Mouse (Mus musculus) ovary, adult 2 months (tissue): ENCODE data around the gene Scube1. TPM values are rescaled to one million over a fixed set of nuclear protein-coding genes. Genes with fewer than 3 reads are reported as not detected.

Experiments used
- polyA plus RNA-seq: library from polyadenylated mRNA; depleted of rRNA; stranded (reverse); fragments of >200 nt; gene quantifications from 2 replicates; pipeline ENCODE4 v1.2.3, GENCODE M21; 2012; rRNA removed

The Scube1 gene
- 27.4 and 29.4 TPM in 2 replicates for polyA plus RNA-seq

GRCm38 (mm10) chr15:83724886-83725269, at the start of gene Scube1:
Gene Scube1, minus strand, starts transcription at chr15:83725021.

DNA sequence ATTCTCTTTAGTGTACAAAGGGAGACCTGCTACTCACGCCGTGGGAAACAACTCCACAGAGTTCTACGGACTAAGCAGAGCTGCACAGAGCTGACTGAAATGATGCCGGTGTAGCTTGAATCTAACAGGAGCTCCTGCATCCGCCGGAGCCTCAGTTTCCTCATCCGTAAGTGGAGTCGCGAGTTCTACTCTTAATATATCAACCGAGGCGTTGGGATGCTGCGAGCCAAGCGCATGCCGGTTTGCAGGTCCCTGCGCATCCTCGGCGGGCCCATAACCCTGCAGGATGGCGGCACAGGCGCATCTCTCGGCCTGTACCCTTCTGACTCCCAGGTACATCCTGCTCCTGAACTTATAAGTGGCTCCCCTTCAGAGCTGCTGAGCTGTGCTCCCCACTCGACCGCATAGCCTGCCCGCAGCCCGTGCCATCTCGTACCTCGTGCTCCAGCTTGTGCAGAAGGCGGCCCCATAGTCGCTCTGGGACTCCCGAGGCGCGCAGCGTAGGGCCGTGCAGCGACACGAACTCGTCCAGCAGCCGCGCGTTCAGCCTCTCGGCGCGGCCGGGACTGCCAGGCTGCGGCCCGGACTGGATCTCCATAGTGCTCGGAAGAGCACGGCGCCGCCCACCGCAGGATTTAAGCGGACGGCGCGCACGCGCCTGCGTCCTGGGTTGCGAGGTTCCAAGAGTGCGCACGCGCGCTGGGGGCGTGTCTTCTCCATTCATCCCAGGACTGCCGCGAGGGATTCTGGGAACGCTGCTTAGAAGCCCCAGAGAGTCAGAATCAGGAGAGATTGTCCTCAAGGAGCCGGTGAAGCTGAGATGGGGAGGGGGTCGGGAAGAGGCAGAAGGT, 130.1 kb downstream of the Scube1 start, which contains the start of gene Ttll12:
Gene Ttll12, minus strand, starts transcription at position 645 of the 851 bp plus-strand sequence.

GRCm38 (mm10) chr15:83563327-83563856, 161.4 kb downstream of the Scube1 start, which contains the start of the genes Tspo and Mcat:
Gene Tspo, plus strand, starts transcription at chr15:83563592.
Gene Mcat, minus strand, starts transcription at chr15:83563787.

Other genes starting within 250 kb of the Scube1 start
- 11.6 and 15.5 TPM in 2 replicates for gene Ttll1, start 214.1 kb downstream of the Scube1 start, polyA plus RNA-seq
- 14.3 and 15.9 TPM in 2 replicates for gene Bik, start 198.2 kb downstream of the Scube1 start, polyA plus RNA-seq
- gene Tspo, start 161.4 kb downstream of the Scube1 start, polyA plus RNA-seq: 411 and 432 TPM in 2 replicates
- 44.7 and 74.2 TPM in 2 replicates for gene Mcat, start 161.2 kb downstream of the Scube1 start, polyA plus RNA-seq
- gene Ttll12, start 129.9 kb downstream of the Scube1 start, polyA plus RNA-seq: 53.4 and 54.2 TPM in 2 replicates
- gene Mpped1, start 54.4 kb upstream of the Scube1 start, polyA plus RNA-seq: 1.1 and 2.8 TPM in 2 replicates